Mouse (Mus musculus): ENCODE measurements at regions not wholly inside any gene's neighbourhood (a gene's known extent, or its start where the extent isn't known, plus 50 kb on each side); places are given as distances from the start of the nearest gene placed in this dataset.

DNA sequence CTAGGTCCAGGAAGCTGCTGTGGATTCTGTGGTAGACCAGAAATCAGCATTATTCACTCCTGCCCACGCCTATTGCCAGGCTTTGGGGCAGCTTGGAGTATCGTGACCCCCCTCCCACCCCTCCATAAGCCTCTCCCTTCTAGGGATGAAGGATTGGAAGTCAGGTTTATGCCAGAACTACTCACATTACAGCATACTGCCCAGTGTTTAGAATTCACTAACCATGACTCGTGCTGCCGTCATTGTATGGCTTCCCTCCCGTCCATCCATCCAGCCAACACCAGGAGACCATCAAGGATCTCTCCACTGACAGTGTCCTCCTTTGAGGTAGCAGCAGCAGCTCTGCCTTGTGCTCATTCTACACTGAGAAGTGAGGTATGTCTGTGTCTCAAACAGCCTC, 62.4 kb upstream of the Ret start:
- Histone ChIP-seq H3K27ac (ENCODE audit: low read depth, low read length) (no peak overlapping the region), H3K9ac (ENCODE audit: low read length) (no peak overlapping the region), H3K4me1 (ENCODE audit: control insufficient read depth, insufficient read depth, low read length) (no peaks in the 10 kb centered on the region), H3K9me3 (replicated peaks; ENCODE audit: control insufficient read depth, low read length) (no peaks in the 10 kb centered on the region), H3K27me3 (replicated peaks; ENCODE audit: control insufficient read depth, insufficient read depth, low read length) (no peaks in the 10 kb centered on the region), H3K4me2 (ENCODE audit: low read length) (no peak overlapping the region), H3K4me3 (ENCODE audit: low read depth, low read length) (no peak overlapping the region), H3K36me3 (ENCODE audit: control insufficient read depth, insufficient read depth, low read length) (no peaks in the 10 kb centered on the region)
- ATAC-seq (no peak), DNase-seq (ENCODE audit: low spot score) (no peak)
- 73% methylated on average over 5 of the region's 5 CpGs for WGBS

DNA sequence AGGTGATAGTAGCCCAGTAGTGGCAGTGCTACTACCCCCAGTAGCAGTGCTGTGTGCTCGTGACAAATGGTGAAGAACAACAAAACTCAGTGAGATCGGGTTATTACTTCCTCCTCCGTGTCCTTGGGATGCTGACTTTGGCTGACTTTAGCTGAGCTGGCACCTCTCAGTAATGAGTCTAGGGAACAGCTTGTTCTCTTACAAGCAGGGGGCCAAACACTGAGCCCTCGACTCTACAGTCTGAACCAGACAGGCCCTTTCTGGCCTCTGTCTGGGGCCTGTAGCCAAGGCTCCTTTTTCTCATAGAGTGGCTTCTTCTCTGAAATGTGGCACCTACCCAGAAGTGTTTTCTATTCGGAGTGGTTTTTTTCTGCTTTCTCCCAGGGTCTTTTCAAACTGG, 57.4 kb upstream of the Ret start:
- no peaks in the 10 kb centered on the region for H3K36me3 ChIP-seq (ENCODE audit: control insufficient read depth, insufficient read depth, low read length)
- H3K4me3 ChIP-seq (ENCODE audit: low read depth, low read length) = no peak overlapping the region
- H3K27me3 ChIP-seq (replicated peaks; ENCODE audit: control insufficient read depth, insufficient read depth, low read length) = no peaks in the 10 kb centered on the region
- DNase-seq (ENCODE audit: low spot score) (no peak), ATAC-seq (no peak)
- no peaks in the 10 kb centered on the region for H3K9me3 ChIP-seq (replicated peaks; ENCODE audit: control insufficient read depth, low read length)
- H3K4me1 ChIP-seq (ENCODE audit: control insufficient read depth, insufficient read depth, low read length) = no peaks in the 10 kb centered on the region
- no peak overlapping the region for H3K4me2 ChIP-seq (ENCODE audit: low read length)
- whole genome bisulfite sequencing = 80% methylated on average over 5 of the region's 5 CpGs
- no peak overlapping the region for H3K9ac ChIP-seq (ENCODE audit: low read length)
- no peak overlapping the region for H3K27ac ChIP-seq (ENCODE audit: low read depth, low read length)

DNA sequence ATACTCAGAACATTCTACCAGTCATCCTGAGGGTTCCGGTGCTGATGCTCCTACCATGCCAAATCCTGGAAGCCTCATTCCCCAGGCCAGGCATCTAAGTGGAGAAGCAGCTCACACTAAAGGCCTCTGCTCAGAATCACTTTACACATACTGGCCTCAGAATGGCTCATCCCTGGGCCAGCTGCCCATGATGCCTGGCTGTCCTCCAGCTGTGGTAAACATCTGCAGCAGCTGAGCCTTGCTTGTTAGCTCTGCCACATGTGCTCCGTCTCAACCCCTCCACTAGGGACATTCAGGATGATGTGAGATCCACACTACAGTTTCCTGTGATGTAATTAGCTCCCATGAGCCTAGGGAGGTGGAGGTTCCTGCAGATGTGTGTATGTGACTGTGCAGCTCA, 55.2 kb upstream of the Ret start:
- H3K4me3 ChIP-seq (ENCODE audit: low read depth, low read length) = no peak overlapping the region
- no peaks in the 10 kb centered on the region for H3K27me3 ChIP-seq (replicated peaks; ENCODE audit: control insufficient read depth, insufficient read depth, low read length)
- no peak overlapping the region for H3K9ac ChIP-seq (ENCODE audit: low read length)
- H3K4me1 ChIP-seq (ENCODE audit: control insufficient read depth, insufficient read depth, low read length) = no peaks in the 10 kb centered on the region
- ATAC-seq (no peak), DNase-seq (ENCODE audit: low spot score) (no peak)
- no peaks in the 10 kb centered on the region for H3K9me3 ChIP-seq (replicated peaks; ENCODE audit: control insufficient read depth, low read length)
- H3K36me3 ChIP-seq (ENCODE audit: control insufficient read depth, insufficient read depth, low read length) = no peaks in the 10 kb centered on the region
- no peak overlapping the region for H3K27ac ChIP-seq (ENCODE audit: low read depth, low read length)
- 93% methylated on average over 2 of the region's 2 CpGs for whole genome bisulfite sequencing
- no peak overlapping the region for H3K4me2 ChIP-seq (ENCODE audit: low read length)

DNA sequence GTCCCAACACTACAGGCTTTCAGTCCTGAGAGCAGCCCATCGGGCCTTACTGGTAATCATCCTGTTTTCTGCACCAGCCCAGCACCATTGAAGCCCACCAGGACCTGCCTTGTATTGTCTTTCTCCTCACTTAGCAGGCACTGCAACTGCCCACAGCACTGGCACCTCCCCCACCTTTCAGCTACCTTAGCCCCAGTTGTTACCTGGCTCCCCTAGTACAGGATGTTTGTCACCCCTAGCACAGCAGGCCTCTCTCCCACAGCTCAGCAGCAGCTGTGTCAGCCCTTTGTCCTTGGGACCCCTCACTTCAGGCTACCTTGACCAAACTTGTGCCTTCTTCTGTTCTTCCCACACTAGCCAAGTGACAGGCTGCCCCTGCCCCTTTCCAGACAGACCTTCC, 53.6 kb upstream of the Ret start:
- 36% methylated on average over 1 of the region's 1 CpGs for WGBS
- no peaks in the 10 kb centered on the region for H3K4me1 ChIP-seq (ENCODE audit: control insufficient read depth, insufficient read depth, low read length)
- H3K9ac ChIP-seq (ENCODE audit: low read length) = no peak overlapping the region
- H3K27ac ChIP-seq (ENCODE audit: low read depth, low read length) = no peak overlapping the region
- no peak for ATAC-seq
- DNase-seq (ENCODE audit: low spot score) = no peak
- no peaks in the 10 kb centered on the region for H3K9me3 ChIP-seq (replicated peaks; ENCODE audit: control insufficient read depth, low read length)
- no peak overlapping the region for H3K4me3 ChIP-seq (ENCODE audit: low read depth, low read length)
- no peak overlapping the region for H3K4me2 ChIP-seq (ENCODE audit: low read length)
- no peaks in the 10 kb centered on the region for H3K36me3 ChIP-seq (ENCODE audit: control insufficient read depth, insufficient read depth, low read length)
- no peaks in the 10 kb centered on the region for H3K27me3 ChIP-seq (replicated peaks; ENCODE audit: control insufficient read depth, insufficient read depth, low read length)

DNA sequence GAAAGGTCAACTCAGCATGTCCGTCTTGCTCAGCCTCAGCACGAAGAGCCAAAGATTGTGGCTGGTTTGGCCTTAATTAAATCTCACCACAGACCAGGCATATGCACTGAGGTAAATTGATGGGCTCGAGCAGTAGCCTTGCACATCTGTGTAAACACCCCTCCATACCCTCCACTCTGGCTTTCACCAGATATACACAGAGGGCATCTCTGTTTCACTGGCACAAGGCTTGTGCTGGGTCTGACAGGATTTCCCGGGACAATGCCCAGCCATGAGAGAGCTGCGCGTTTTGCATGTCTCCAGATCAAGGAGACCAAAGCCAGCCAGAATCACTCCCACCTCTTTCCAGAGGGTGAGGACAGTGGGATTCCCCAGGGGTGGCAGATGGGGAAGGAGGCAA, 52.5 kb upstream of the Ret start:
- H3K36me3 ChIP-seq (ENCODE audit: control insufficient read depth, insufficient read depth, low read length) = no peaks in the 10 kb centered on the region
- H3K27me3 ChIP-seq (replicated peaks; ENCODE audit: control insufficient read depth, insufficient read depth, low read length) = no peaks in the 10 kb centered on the region
- H3K9me3 ChIP-seq (replicated peaks; ENCODE audit: control insufficient read depth, low read length) = no peaks in the 10 kb centered on the region
- DNase-seq (ENCODE audit: low spot score) = no peak
- no peak overlapping the region for H3K27ac ChIP-seq (ENCODE audit: low read depth, low read length)
- H3K4me1 ChIP-seq (ENCODE audit: control insufficient read depth, insufficient read depth, low read length) = no peaks in the 10 kb centered on the region
- H3K4me3 ChIP-seq (ENCODE audit: low read depth, low read length) = no peak overlapping the region
- 88% methylated on average over 6 of the region's 6 CpGs for WGBS
- no peak for ATAC-seq
- no peak overlapping the region for H3K4me2 ChIP-seq (ENCODE audit: low read length)
- no peak overlapping the region for H3K9ac ChIP-seq (ENCODE audit: low read length)

Measured in forebrain, embryonic 14.5 days (tissue).